12 mouse cellular contexts compared by ENCODE assay signal in genomic region chr17:50318810-50319209, GRCm38 (mm10). TPM values are rescaled to one million over a fixed set of nuclear protein-coding genes. Genes with fewer than 3 reads are reported as not detected.
"Had no signal": no experiment of that assay in that cellular context is flagged by ENCODE, and none has a peak within 500 bp of the region (broad histone marks: within the 10 kb centered on the region; RNA-seq: fewer than 3 reads in every experiment).

No protein-coding gene starts in this region.

- DNase-seq: kidney, adult 18-20 months; kidney, postnatal 14 days; lung, adult 2 months; lung, postnatal 36 days; right cerebral cortex, postnatal 25 days; thymus, postnatal 4 days had no signal

- ATAC-seq: lung, postnatal 0 days had no signal

- H3K36me3 ChIP-seq: limb, embryonic 10.5 days; midbrain, embryonic 12.5 days had no signal

- H3K27me3 ChIP-seq: midbrain, embryonic 12.5 days had no signal

- H3K4me3 ChIP-seq: left cerebral cortex, adult 2 months; limb, embryonic 10.5 days; midbrain, embryonic 12.5 days had no signal

- H3K27ac ChIP-seq: left cerebral cortex, adult 2 months; limb, embryonic 10.5 days; midbrain, embryonic 12.5 days had no signal

- H3K9me3 ChIP-seq: limb, embryonic 10.5 days; midbrain, embryonic 12.5 days had no signal

- H3K4me1 ChIP-seq: midbrain, embryonic 12.5 days had no signal

- H3K4me2 ChIP-seq: midbrain, embryonic 12.5 days had no signal

- H3K9ac ChIP-seq: midbrain, embryonic 12.5 days had no signal

RNA-seq across cellular contexts. Expression of gene Dazl, which starts 25.4 kb away (rescaled TPM):
- polyA plus RNA-seq: kidney, embryonic 14.5 days; limb, embryonic 10.5 days; lung, adult 2 months; lung, postnatal 0 days; small intestine, adult 2 months had no signal
